Mouse (Mus musculus) right cerebral cortex, postnatal 25 days (tissue): Measurements from ENCODE around the gene Slc15a3.

ENCODE experiments used
- DNase-seq: peaks from one replicate; pipeline ENCODE4 v3.0.0; 2022

The Slc15a3 gene

GRCm38 (mm10) chr19:10839010-10839892, at the start of gene Slc15a3:
Gene Slc15a3, plus strand, starts transcription at chr19:10839727.
- no peak for DNase-seq

- no peak for DNase-seq
Measured at GRCm38 (mm10) chr19:10790323-10790722, 49.2 kb upstream of the Slc15a3 start.

- DNase-seq = no peak
Measured at GRCm38 (mm10) chr19:10793044-10793443, 46.5 kb upstream of the Slc15a3 start.

- no peak for DNase-seq
Measured at GRCm38 (mm10) chr19:10794916-10795315, 44.6 kb upstream of the Slc15a3 start.

- no peak for DNase-seq
Measured at GRCm38 (mm10) chr19:10798576-10798975, 41.0 kb upstream of the Slc15a3 start.

GRCm38 (mm10) chr19:10799155-10799554, 40.4 kb upstream of the Slc15a3 start:
- DNase-seq = no peak

GRCm38 (mm10) chr19:10801070-10801469, 38.5 kb upstream of the Slc15a3 start:
- DNase-seq = peak; percentile 53

GRCm38 (mm10) chr19:10801906-10802305, 37.6 kb upstream of the Slc15a3 start:
- no peak for DNase-seq

GRCm38 (mm10) chr19:10803751-10804150, 35.8 kb upstream of the Slc15a3 start:
- DNase-seq = no peak

GRCm38 (mm10) chr19:10804850-10805660, 34.5 kb upstream of the Slc15a3 start:
- DNase-seq = no peak

GRCm38 (mm10) chr19:10805661-10806285, 33.8 kb upstream of the Slc15a3 start:
- no peak for DNase-seq

- DNase-seq = no peak
Measured at GRCm38 (mm10) chr19:10808524-10809233, 30.8 kb upstream of the Slc15a3 start.

GRCm38 (mm10) chr19:10809428-10810175, 29.9 kb upstream of the Slc15a3 start:
- peak; percentile 76 for DNase-seq

GRCm38 (mm10) chr19:10810176-10810492, 29.4 kb upstream of the Slc15a3 start:
- DNase-seq = no peak

- no peak for DNase-seq
Measured at GRCm38 (mm10) chr19:10811471-10811870, 28.1 kb upstream of the Slc15a3 start.

- no peak for DNase-seq
Measured at GRCm38 (mm10) chr19:10813039-10813438, 26.5 kb upstream of the Slc15a3 start.

GRCm38 (mm10) chr19:10813905-10814304, 25.6 kb upstream of the Slc15a3 start:
- no peak for DNase-seq

- no peak for DNase-seq
Measured at GRCm38 (mm10) chr19:10815871-10816270, 23.7 kb upstream of the Slc15a3 start.

- no peak for DNase-seq
Measured at GRCm38 (mm10) chr19:10816462-10816861, 23.1 kb upstream of the Slc15a3 start.

GRCm38 (mm10) chr19:10818217-10818946, 21.1 kb upstream of the Slc15a3 start:
- DNase-seq = no peak

- DNase-seq = no peak
Measured at GRCm38 (mm10) chr19:10821319-10821718, 18.2 kb upstream of the Slc15a3 start.
